Mouse (Mus musculus): ENCODE measurements around the gene Olfr635. TPM values are rescaled to one million over a fixed set of nuclear protein-coding genes. Genes with fewer than 3 reads are reported as not detected.
A peak's percentile ranks its signal among the peaks of the same experiment; 100 is the strongest.
"Not testable (repeated sequence)": the region's sequence is repeated elsewhere in the genome, so short reads cannot be mapped to it uniquely, and the experiment has no call there.

Olfr635 gene
- polyA plus RNA-seq (2015; fragmentation: Nextera tagmentation; extraction: Ambion mirVana) = not detected in 2 replicates

GRCm38 (mm10) chr7:103970852-103971251 lies at the start of gene Olfr635:
Gene Olfr635, plus strand, starts transcription at chr7:103971152.
- no peak for ATAC-seq
- Histone ChIP-seq H3K9me3 (ENCODE audit: control insufficient read depth, low read length) (no peaks in the 10 kb centered on the region), H3K9ac (ENCODE audit: low read depth, low read length) (no peak within 1 kb of the TSS), H3K4me2 (ENCODE audit: low read length) (no peak within 1 kb of the TSS), H3K27me3 (replicated peaks; ENCODE audit: control insufficient read depth, insufficient read depth, low read length) (no peaks in the 10 kb centered on the region), H3K4me1 (ENCODE audit: control insufficient read depth, insufficient read depth, low read depth, low read length) (no peaks in the 10 kb centered on the region), H3K4me3 (ENCODE audit: low read length) (no peak within 1 kb of the TSS), H3K27ac (ENCODE audit: low read depth, low read length) (no peak within 1 kb of the TSS), H3K36me3 (ENCODE audit: control insufficient read depth, insufficient read depth, low read length) (no peaks in the 10 kb centered on the region)
- WGBS = 82% methylated on average over 1 of the region's 1 CpGs

- no peak for ATAC-seq
- Histone ChIP-seq H3K27ac (ENCODE audit: low read depth, low read length) (no peak within 1 kb of the TSS), H3K36me3 (ENCODE audit: control insufficient read depth, insufficient read depth, low read length) (no peaks in the 10 kb centered on the region), H3K27me3 (replicated peaks; ENCODE audit: control insufficient read depth, insufficient read depth, low read length) (no peaks in the 10 kb centered on the region), H3K4me3 (ENCODE audit: low read length) (no peak within 1 kb of the TSS), H3K4me1 (ENCODE audit: control insufficient read depth, insufficient read depth, low read depth, low read length) (no peaks in the 10 kb centered on the region), H3K9ac (ENCODE audit: low read depth, low read length) (no peak within 1 kb of the TSS), H3K4me2 (ENCODE audit: low read length) (no peak within 1 kb of the TSS), H3K9me3 (ENCODE audit: control insufficient read depth, low read length) (no peaks in the 10 kb centered on the region)
Observed at GRCm38 (mm10) chr7:103928525-103928924, 42.4 kb upstream of the Olfr635 start, which contains the start of gene Olfr631. Gene Olfr631, plus strand, starts transcription at chr7:103928825.

- H3K27me3 ChIP-seq (replicated peaks; ENCODE audit: control insufficient read depth, insufficient read depth, low read length) = no peaks in the 10 kb centered on the region
- H3K4me1 ChIP-seq (ENCODE audit: control insufficient read depth, insufficient read depth, low read depth, low read length) = no peaks in the 10 kb centered on the region
- 78% methylated on average over 2 of the region's 2 CpGs for WGBS
- H3K9me3 ChIP-seq (ENCODE audit: control insufficient read depth, low read length) = no peaks in the 10 kb centered on the region
- no peak within 1 kb of the TSS for H3K27ac ChIP-seq (ENCODE audit: low read depth, low read length)
- no peaks in the 10 kb centered on the region for H3K36me3 ChIP-seq (ENCODE audit: control insufficient read depth, insufficient read depth, low read length)
- H3K4me3 ChIP-seq (ENCODE audit: low read length) = no peak within 1 kb of the TSS
- no peak for ATAC-seq
- H3K4me2 ChIP-seq (ENCODE audit: low read length) = no peak within 1 kb of the TSS
- no peak within 1 kb of the TSS for H3K9ac ChIP-seq (ENCODE audit: low read depth, low read length)
Observed at GRCm38 (mm10) chr7:103934264-103934663, 36.7 kb upstream of the Olfr635 start, which contains the start of gene Olfr632. Gene Olfr632, plus strand, starts transcription at chr7:103934347.

GRCm38 (mm10) chr7:103942730-103943129 lies 28.2 kb upstream of the Olfr635 start:
- Histone ChIP-seq H3K4me3 (ENCODE audit: low read length) (no peak overlapping the region), H3K9ac (ENCODE audit: low read depth, low read length) (no peak overlapping the region), H3K36me3 (ENCODE audit: control insufficient read depth, insufficient read depth, low read length) (no peaks in the 10 kb centered on the region), H3K9me3 (ENCODE audit: control insufficient read depth, low read length) (no peaks in the 10 kb centered on the region), H3K4me2 (ENCODE audit: low read length) (no peak overlapping the region), H3K4me1 (ENCODE audit: control insufficient read depth, insufficient read depth, low read depth, low read length) (no peaks in the 10 kb centered on the region), H3K27ac (ENCODE audit: low read depth, low read length) (no peak overlapping the region), H3K27me3 (replicated peaks; ENCODE audit: control insufficient read depth, insufficient read depth, low read length) (no peaks in the 10 kb centered on the region)
- WGBS = 27% methylated on average over 2 of the region's 2 CpGs
- peak; percentile 50; the same call in 1 of the 2 replicates for ATAC-seq

- Histone ChIP-seq H3K27ac (ENCODE audit: low read depth, low read length) (no peak within 1 kb of the TSS), H3K27me3 (replicated peaks; ENCODE audit: control insufficient read depth, insufficient read depth, low read length) (no peaks in the 10 kb centered on the region), H3K4me1 (ENCODE audit: control insufficient read depth, insufficient read depth, low read depth, low read length) (no peaks in the 10 kb centered on the region), H3K36me3 (ENCODE audit: control insufficient read depth, insufficient read depth, low read length) (no peaks in the 10 kb centered on the region), H3K9me3 (ENCODE audit: control insufficient read depth, low read length) (no peaks in the 10 kb centered on the region), H3K9ac (ENCODE audit: low read depth, low read length) (no peak within 1 kb of the TSS), H3K4me2 (ENCODE audit: low read length) (no peak within 1 kb of the TSS), H3K4me3 (ENCODE audit: low read length) (no peak within 1 kb of the TSS)
- ATAC-seq = no peak
Observed at GRCm38 (mm10) chr7:103944137-103944536, 26.8 kb upstream of the Olfr635 start, which contains the start of gene Olfr633. Gene Olfr633, plus strand, starts transcription at chr7:103944437.

- WGBS = 97% methylated on average over 22 of the region's 22 CpGs
- not testable (repeated sequence) for H3K27ac ChIP-seq (ENCODE audit: low read depth, low read length); H3K9ac ChIP-seq (ENCODE audit: low read depth, low read length); H3K4me1 ChIP-seq (ENCODE audit: control insufficient read depth, insufficient read depth, low read depth, low read length); H3K27me3 ChIP-seq (replicated peaks; ENCODE audit: control insufficient read depth, insufficient read depth, low read length); H3K4me2 ChIP-seq (ENCODE audit: low read length); ATAC-seq; H3K36me3 ChIP-seq (ENCODE audit: control insufficient read depth, insufficient read depth, low read length); H3K9me3 ChIP-seq (ENCODE audit: control insufficient read depth, low read length); H3K4me3 ChIP-seq (ENCODE audit: low read length)
Observed at GRCm38 (mm10) chr7:103966873-103967272, 4.1 kb upstream of the Olfr635 start.

- Histone ChIP-seq H3K27ac (ENCODE audit: low read depth, low read length) (no peak overlapping the region), H3K27me3 (replicated peaks; ENCODE audit: control insufficient read depth, insufficient read depth, low read length) (no peaks in the 10 kb centered on the region), H3K4me2 (ENCODE audit: low read length) (no peak overlapping the region), H3K9me3 (ENCODE audit: control insufficient read depth, low read length) (no peaks in the 10 kb centered on the region), H3K9ac (ENCODE audit: low read depth, low read length) (no peak overlapping the region), H3K4me3 (ENCODE audit: low read length) (no peak overlapping the region), H3K4me1 (ENCODE audit: control insufficient read depth, insufficient read depth, low read depth, low read length) (no peaks in the 10 kb centered on the region), H3K36me3 (ENCODE audit: control insufficient read depth, insufficient read depth, low read length) (no peaks in the 10 kb centered on the region)
- WGBS = 67% methylated on average over 1 of the region's 1 CpGs
- no peak for ATAC-seq
Observed at GRCm38 (mm10) chr7:103971782-103972181, 830 bp downstream of the Olfr635 start.

GRCm38 (mm10) chr7:103998446-103998845 lies 27.5 kb downstream of the Olfr635 start, which contains the start of gene Olfr638:
Gene Olfr638, plus strand, starts transcription at chr7:103998746.
- Histone ChIP-seq H3K4me2 (ENCODE audit: low read length) (no peak within 1 kb of the TSS), H3K27me3 (replicated peaks; ENCODE audit: control insufficient read depth, insufficient read depth, low read length) (no peaks in the 10 kb centered on the region), H3K9ac (ENCODE audit: low read depth, low read length) (no peak within 1 kb of the TSS), H3K4me3 (ENCODE audit: low read length) (no peak within 1 kb of the TSS), H3K36me3 (ENCODE audit: control insufficient read depth, insufficient read depth, low read length) (no peaks in the 10 kb centered on the region), H3K27ac (ENCODE audit: low read depth, low read length) (no peak within 1 kb of the TSS), H3K4me1 (ENCODE audit: control insufficient read depth, insufficient read depth, low read depth, low read length) (no peaks in the 10 kb centered on the region), H3K9me3 (ENCODE audit: control insufficient read depth, low read length) (no peaks in the 10 kb centered on the region)
- no peak for ATAC-seq

GRCm38 (mm10) chr7:103999124-103999523 lies 28.2 kb downstream of the Olfr635 start:
- Histone ChIP-seq H3K4me3 (ENCODE audit: low read length) (no peak overlapping the region), H3K27me3 (replicated peaks; ENCODE audit: control insufficient read depth, insufficient read depth, low read length) (no peaks in the 10 kb centered on the region), H3K9me3 (ENCODE audit: control insufficient read depth, low read length) (no peaks in the 10 kb centered on the region), H3K27ac (ENCODE audit: low read depth, low read length) (no peak overlapping the region), H3K4me2 (ENCODE audit: low read length) (no peak overlapping the region), H3K36me3 (ENCODE audit: control insufficient read depth, insufficient read depth, low read length) (no peaks in the 10 kb centered on the region), H3K9ac (ENCODE audit: low read depth, low read length) (no peak overlapping the region), H3K4me1 (ENCODE audit: control insufficient read depth, insufficient read depth, low read depth, low read length) (no peaks in the 10 kb centered on the region)
- no peak for ATAC-seq

GRCm38 (mm10) chr7:104017203-104017602 lies 46.3 kb downstream of the Olfr635 start, which contains the start of gene Olfr639:
Gene Olfr639, minus strand, starts transcription at chr7:104017303.
- H3K27ac ChIP-seq (ENCODE audit: low read depth, low read length) = no peak within 1 kb of the TSS
- H3K9me3 ChIP-seq (ENCODE audit: control insufficient read depth, low read length) = no peaks in the 10 kb centered on the region
- ATAC-seq = no peak
- no peak within 1 kb of the TSS for H3K9ac ChIP-seq (ENCODE audit: low read depth, low read length)
- H3K4me3 ChIP-seq (ENCODE audit: low read length) = no peak within 1 kb of the TSS
- H3K27me3 ChIP-seq (replicated peaks; ENCODE audit: control insufficient read depth, insufficient read depth, low read length) = no peaks in the 10 kb centered on the region
- H3K4me1 ChIP-seq (ENCODE audit: control insufficient read depth, insufficient read depth, low read depth, low read length) = no peaks in the 10 kb centered on the region
- H3K36me3 ChIP-seq (ENCODE audit: control insufficient read depth, insufficient read depth, low read length) = no peaks in the 10 kb centered on the region
- H3K4me2 ChIP-seq (ENCODE audit: low read length) = no peak within 1 kb of the TSS
